Mouse (Mus musculus): ENCODE results near the gene Trim30b. TPM values are rescaled to one million over a fixed set of nuclear protein-coding genes. Genes with fewer than 3 reads are reported as not detected.

The Trim30b gene
- polyA plus RNA-seq, 1 experiment = 3.5 TPM

GRCm38 (mm10) chr7:104314796-104315353 lies 54.8 kb downstream of the Trim30b start:
- under 1% methylated on average over 15 of the region's 15 CpGs for WGBS
- no peak for DNase-seq (ENCODE audit: low read depth in 1 of 2, low spot score in 2 of 2)
- peak overlapping the region; percentile 56 for H3K4me3 ChIP-seq (ENCODE audit: extremely low read depth, insufficient read depth, insufficient read length)
- H3K4me1 ChIP-seq (ENCODE audit: control insufficient read depth, insufficient read depth, insufficient read length) = peaks cover 4% of the 10 kb centered on the region; the same call in 1 of the 2 replicates
- H3K27ac ChIP-seq (ENCODE audit: insufficient read depth, low read length) = peak overlapping the region; percentile 91
- H3K27me3 ChIP-seq (ENCODE audit: control insufficient read depth, insufficient read depth, low read length) = no peaks in the 10 kb centered on the region
- no peaks in the 10 kb centered on the region for H3K36me3 ChIP-seq (ENCODE audit: control insufficient read depth, insufficient read depth, low read length)
- TF ChIP-seq CTCF (IDR thresholded peaks at IDR 0.05; ENCODE audit: extremely low read depth, insufficient read depth, insufficient read length, insufficient replicate concordance) = no peak
- TF ChIP-seq POLR2A (IDR thresholded peaks at IDR 0.05; ENCODE audit: low read depth, low read length) = no peak

Other genes starting within 250 kb of the Trim30b start
- not detected in 2 replicates for gene Ubqln5, start 240.1 kb downstream of the Trim30b start, polyA plus RNA-seq (2012; rRNA removed)
- gene Olfr643, start 232.5 kb downstream of the Trim30b start, polyA plus RNA-seq (2012; rRNA removed) = not detected in 2 replicates
- not detected in 2 replicates for gene Ubqln3, start 226.6 kb downstream of the Trim30b start, polyA plus RNA-seq (2012; rRNA removed)
- not detected in 2 replicates for gene Ubqlnl, start 219.3 kb downstream of the Trim30b start, polyA plus RNA-seq (2012; rRNA removed)
- gene Olfm5, start 205.1 kb downstream of the Trim30b start, polyA plus RNA-seq (2012; rRNA removed) = not detected in 2 replicates
- gene Olfr648, start 186.5 kb downstream of the Trim30b start, polyA plus RNA-seq (2012; rRNA removed) = not detected in 2 replicates
- gene Olfr649, start 173.9 kb downstream of the Trim30b start, polyA plus RNA-seq (2012; rRNA removed) = not detected in 2 replicates
- gene Trim6, start 151.1 kb downstream of the Trim30b start, polyA plus RNA-seq (2012; rRNA removed) = 0.34 and 0.36 TPM in 2 replicates
- gene Trim34a, start 125.4 kb downstream of the Trim30b start, polyA plus RNA-seq (2012; rRNA removed) = 13.5 and 14.5 TPM in 2 replicates
- 1.7 and 1.8 TPM in 2 replicates for gene Trim5, start 81.8 kb downstream of the Trim30b start, polyA plus RNA-seq (2012; rRNA removed)
- gene Trim12a, start 54.4 kb downstream of the Trim30b start, polyA plus RNA-seq (2012; rRNA removed) = 6.2 and 7.5 TPM in 2 replicates
- 5.7 and 6.7 TPM in 2 replicates for gene Trim34b, start 40.4 kb downstream of the Trim30b start, polyA plus RNA-seq (2012; rRNA removed)
- gene Trim12c, start 16.5 kb downstream of the Trim30b start, polyA plus RNA-seq (2012; rRNA removed) = 4.9 and 5.0 TPM in 2 replicates
- gene Trim30c, start 31.0 kb upstream of the Trim30b start, polyA plus RNA-seq (2012; rRNA removed) = 0.49 and 0.51 TPM in 2 replicates
- 8.1 and 8.8 TPM in 2 replicates for gene Trim30a, start 95.3 kb upstream of the Trim30b start, polyA plus RNA-seq (2012; rRNA removed)
- gene Trim30d, start 138.0 kb upstream of the Trim30b start, polyA plus RNA-seq (2012; rRNA removed) = 2.8 and 2.9 TPM in 2 replicates
- gene Olfr651, start 180.2 kb upstream of the Trim30b start, polyA plus RNA-seq (2012; rRNA removed) = not detected in 2 replicates
- not detected in 2 replicates for gene Olfr652, start 191.0 kb upstream of the Trim30b start, polyA plus RNA-seq (2012; rRNA removed)
- not detected in 2 replicates for gene Olfr653, start 207.4 kb upstream of the Trim30b start, polyA plus RNA-seq (2012; rRNA removed)
- gene Olfr654, start 217.1 kb upstream of the Trim30b start, polyA plus RNA-seq (2012; rRNA removed) = not detected in 2 replicates
- not detected in 2 replicates for gene Olfr655, start 231.9 kb upstream of the Trim30b start, polyA plus RNA-seq (2012; rRNA removed)
- gene Olfr656, start 244.1 kb upstream of the Trim30b start, polyA plus RNA-seq (2012; rRNA removed) = not detected in 2 replicates